12 mouse cellular contexts compared by ENCODE assay signal in the genomic region with DNA sequence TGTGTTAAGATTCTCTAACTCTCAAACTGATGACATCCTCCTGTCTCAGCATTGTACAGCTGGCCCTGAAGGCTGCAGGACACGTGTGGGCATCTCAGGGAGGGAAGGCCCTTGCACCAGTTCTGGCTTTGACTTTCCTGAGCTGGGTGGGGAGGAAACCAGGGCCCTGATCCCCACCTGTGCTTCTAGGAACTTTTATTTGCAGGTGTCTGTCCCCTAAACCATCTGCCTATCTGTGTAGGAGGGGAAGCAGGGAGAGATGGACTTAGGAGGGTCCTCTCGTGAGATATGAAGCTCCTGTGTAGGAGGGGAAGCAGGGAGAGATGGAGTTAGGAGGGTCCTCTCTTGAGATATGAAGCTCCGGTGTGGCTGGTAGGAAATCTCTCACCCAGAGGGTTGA. TPM values are rescaled to one million over a fixed set of nuclear protein-coding genes. Genes with fewer than 3 reads are reported as not detected.
DNase-seq lines count a peak whose midpoint lies in the region; ATAC-seq and TF ChIP-seq lines count a peak whose summit lies in the region.
"Had no signal": no experiment of that assay in that cellular context is flagged by ENCODE, and none has a peak within 500 bp of the region (broad histone marks: within the 10 kb centered on the region; RNA-seq: fewer than 3 reads in every experiment).

No protein-coding gene starts in this region.

- no peaks in the 10 kb centered on the region for H3K9me3 ChIP-seq in heart, embryonic 12.5 days (replicated peaks)
- H3K9me3 ChIP-seq in lung, embryonic 15.5 days: no peaks in the 10 kb centered on the region
- H3K9me3 ChIP-seq in heart, postnatal 0 days (replicated peaks; ENCODE audit: control insufficient read depth, low read length): no peaks in the 10 kb centered on the region
- H3K9me3 ChIP-seq in stomach, embryonic 14.5 days (ENCODE audit: control insufficient read depth, low read depth, low read length): no peaks in the 10 kb centered on the region

- 40% methylated on average over 3 of the region's 3 CpGs for WGBS in heart, embryonic 12.5 days
- WGBS in lung, embryonic 15.5 days: 34% methylated on average over 3 of the region's 3 CpGs
- 34% methylated on average over 3 of the region's 3 CpGs for WGBS in heart, postnatal 0 days
- 34% methylated on average over 3 of the region's 3 CpGs for WGBS in stomach, embryonic 14.5 days

- no peak overlapping the region for H3K4me3 ChIP-seq in heart, embryonic 12.5 days
- no peak overlapping the region for H3K4me3 ChIP-seq in lung, embryonic 15.5 days
- no peak overlapping the region for H3K4me3 ChIP-seq in heart, postnatal 0 days (ENCODE audit: low read depth, low read length)
- no peak overlapping the region for H3K4me3 ChIP-seq in stomach, embryonic 14.5 days (ENCODE audit: low read depth, low read length)
- H3K4me3 ChIP-seq: erythroblast, embryonic 14.5 days had no signal

- ATAC-seq in heart, embryonic 12.5 days (ENCODE audit: insufficient number of reproducible peaks, low FRiP score): no peak
- no peak for ATAC-seq in lung, embryonic 15.5 days (ENCODE audit: borderline replicate concordance, extremely low read depth, low FRiP score, low TSS enrichment)
- ATAC-seq in heart, postnatal 0 days (ENCODE audit: insufficient read depth, low read depth): no peak
- no peak for ATAC-seq in stomach, embryonic 14.5 days (ENCODE audit: insufficient number of reproducible peaks, insufficient read depth, low FRiP score, low read depth)
- no peak for ATAC-seq in inflammation-experienced regulatory T-cells, adult 6 months
- ATAC-seq: Patski had no signal

- H3K4me1 ChIP-seq in heart, embryonic 12.5 days (replicated peaks): peaks cover 60% of the 10 kb centered on the region
- H3K4me1 ChIP-seq in lung, embryonic 15.5 days: peaks cover 44% of the 10 kb centered on the region
- peaks cover 38% of the 10 kb centered on the region for H3K4me1 ChIP-seq in heart, postnatal 0 days (ENCODE audit: control insufficient read depth, insufficient read depth)
- H3K4me1 ChIP-seq in stomach, embryonic 14.5 days (ENCODE audit: control insufficient read depth, insufficient read depth, low read length): peaks cover 47% of the 10 kb centered on the region

- no peak overlapping the region for H3K9ac ChIP-seq in heart, embryonic 12.5 days
- H3K9ac ChIP-seq in lung, embryonic 15.5 days: no peak overlapping the region
- H3K9ac ChIP-seq in heart, postnatal 0 days (replicated peaks; ENCODE audit: low read depth, low read length): no peak overlapping the region; the same call in 1 of the 2 replicates
- H3K9ac ChIP-seq in stomach, embryonic 14.5 days (replicated peaks; ENCODE audit: low read depth, low read length): no peak overlapping the region

- no peak overlapping the region for H3K4me2 ChIP-seq in heart, embryonic 12.5 days
- peak overlapping the region; percentile 61 for H3K4me2 ChIP-seq in lung, embryonic 15.5 days
- 0 out of 2 replicates have a peak overlapping the region, but pooled peaks have one; percentile 3 for H3K4me2 ChIP-seq in heart, postnatal 0 days (ENCODE audit: low read depth, low read length)
- H3K4me2 ChIP-seq in stomach, embryonic 14.5 days (replicated peaks; ENCODE audit: low read depth, low read length): peak overlapping the region; percentile 25; the same call in 1 of the 2 replicates

- no peaks in the 10 kb centered on the region for H3K27me3 ChIP-seq in heart, embryonic 12.5 days (replicated peaks)
- no peaks in the 10 kb centered on the region for H3K27me3 ChIP-seq in lung, embryonic 15.5 days
- no peaks in the 10 kb centered on the region for H3K27me3 ChIP-seq in heart, postnatal 0 days (ENCODE audit: control insufficient read depth, insufficient read depth, low read length)
- H3K27me3 ChIP-seq in stomach, embryonic 14.5 days (ENCODE audit: control insufficient read depth, insufficient read depth, low read length): no peaks in the 10 kb centered on the region
- H3K27me3 ChIP-seq: Patski had no signal

- no peak for TF ChIP-seq CTCF in heart, postnatal 0 days (IDR thresholded peaks at IDR 0.05; ENCODE audit: low read depth)

- no peak for TF ChIP-seq EP300 in heart, postnatal 0 days (IDR thresholded peaks at IDR 0.05; ENCODE audit: low read depth)

- peak overlapping the region; percentile 90 for H3K27ac ChIP-seq in heart, embryonic 12.5 days (ENCODE audit: poor library complexity, severe bottlenecking)
- peak overlapping the region; percentile 97 for H3K27ac ChIP-seq in lung, embryonic 15.5 days
- peak overlapping the region; percentile 85 for H3K27ac ChIP-seq in heart, postnatal 0 days (ENCODE audit: low read depth)
- H3K27ac ChIP-seq in stomach, embryonic 14.5 days (ENCODE audit: low read length): peak overlapping the region; percentile 98

- DNase-seq in heart, adult 9 months (ENCODE audit: low spot score in 2 of 2): no peak
- no peak for DNase-seq in lung, adult 18-20 months
- DNase-seq in heart, postnatal 0 days (ENCODE audit: low spot score): no peak
- no peak for DNase-seq in adrenal gland, adult 2 months
- DNase-seq: cerebellum, adult 2 months had no signal

- 0 out of 2 replicates have a peak, but pooled peaks cover 2% of the 10 kb centered on the region for H3K36me3 ChIP-seq in heart, embryonic 12.5 days
- H3K36me3 ChIP-seq in lung, embryonic 15.5 days: no peaks in the 10 kb centered on the region
- H3K36me3 ChIP-seq in heart, postnatal 0 days (replicated peaks; ENCODE audit: control insufficient read depth, insufficient read depth, low read length): no peaks in the 10 kb centered on the region; the same call in 1 of the 2 replicates
- no peaks in the 10 kb centered on the region for H3K36me3 ChIP-seq in stomach, embryonic 14.5 days (ENCODE audit: control insufficient read depth, insufficient read depth, low read length)

RNA-seq across cellular contexts. Expression of a gene that starts 0.5 kb away (rescaled TPM):
- polyA plus RNA-seq in heart, embryonic 12.5 days (2016; fragmentation: Nextera tagmentation; extraction: Ambion mirVana): 16.3 and 20.4 TPM in 2 replicates
- 88.2 and 93.2 TPM in 2 replicates for polyA plus RNA-seq in lung, embryonic 15.5 days (2015; fragmentation: Nextera tagmentation; extraction: Ambion mirVana)
- total RNA-seq in heart, postnatal 0 days (2014; rRNA removed; ENCODE audit: low replicate concordance): 53.8 and 56.4 TPM in 2 replicates
- 27.2 and 27.9 TPM in 2 replicates for polyA plus RNA-seq in heart, postnatal 0 days (2015; fragmentation: Nextera tagmentation; extraction: Ambion mirVana)
- 21.6 TPM in 2 replicates for polyA plus RNA-seq in stomach, embryonic 14.5 days (2014; fragmentation: Nextera tagmentation; extraction: Ambion mirVana)
- polyA plus RNA-seq in inflammation-experienced regulatory T-cells, adult 6 months (2017; shearing (Covaris generic)): under 1 TPM in 2 of 3 experiments, not detected in 1; 0.47 to 0.66 TPM
- total RNA-seq in adrenal gland, adult 2 months (2021): 10 to 100 TPM; 32.2 to 44.8 TPM
- polyA plus RNA-seq in adrenal gland, adult 2 months (2012; rRNA removed): 59.2 and 64.1 TPM in 2 replicates
- polyA plus RNA-seq: erythroblast, embryonic 14.5 days had no signal

RNA-seq across cellular contexts. Expression of a gene that starts 32.9 kb away (rescaled TPM):
- 23.5 and 30.7 TPM in 2 replicates for polyA plus RNA-seq in heart, embryonic 12.5 days (2016; fragmentation: Nextera tagmentation; extraction: Ambion mirVana)
- 42.2 and 46.3 TPM in 2 replicates for polyA plus RNA-seq in lung, embryonic 15.5 days (2015; fragmentation: Nextera tagmentation; extraction: Ambion mirVana)
- total RNA-seq in heart, postnatal 0 days (2014; rRNA removed; ENCODE audit: low replicate concordance): 27.9 and 31.4 TPM in 2 replicates
- polyA plus RNA-seq in heart, postnatal 0 days (2015; fragmentation: Nextera tagmentation; extraction: Ambion mirVana): 13.2 and 15.3 TPM in 2 replicates
- polyA plus RNA-seq in stomach, embryonic 14.5 days (2014; fragmentation: Nextera tagmentation; extraction: Ambion mirVana): 38.2 and 40.5 TPM in 2 replicates
- polyA plus RNA-seq in inflammation-experienced regulatory T-cells, adult 6 months (2017; shearing (Covaris generic)): 10 to 100 TPM; 13.5 to 33.6 (median 17.7) TPM
- 10 to 100 TPM; 16.4 to 24.5 TPM for total RNA-seq in adrenal gland, adult 2 months (2021)
- 15.5 and 15.7 TPM in 2 replicates for polyA plus RNA-seq in adrenal gland, adult 2 months (2012; rRNA removed)

RNA-seq across cellular contexts. Expression of a gene that starts 37.7 kb away (rescaled TPM):
- polyA plus RNA-seq in heart, embryonic 12.5 days (2016; fragmentation: Nextera tagmentation; extraction: Ambion mirVana): 0.27 TPM in 1 of 2 replicates, not detected in the other
- polyA plus RNA-seq in lung, embryonic 15.5 days (2015; fragmentation: Nextera tagmentation; extraction: Ambion mirVana): 0.14 TPM in 1 of 2 replicates, not detected in the other
- total RNA-seq in heart, postnatal 0 days (2014; rRNA removed; ENCODE audit: low replicate concordance): 0.12 TPM in 1 of 2 replicates, not detected in the other
- 0.22 TPM in 2 replicates for polyA plus RNA-seq in heart, postnatal 0 days (2015; fragmentation: Nextera tagmentation; extraction: Ambion mirVana)
- 0.16 and 0.28 TPM in 2 replicates for polyA plus RNA-seq in stomach, embryonic 14.5 days (2014; fragmentation: Nextera tagmentation; extraction: Ambion mirVana)
- not detected for polyA plus RNA-seq in inflammation-experienced regulatory T-cells, adult 6 months (2017; shearing (Covaris generic))
- not detected for total RNA-seq in adrenal gland, adult 2 months (2021)
- not detected in 2 replicates for polyA plus RNA-seq in adrenal gland, adult 2 months (2012; rRNA removed)
- total RNA-seq: adrenal gland, postnatal 36 days had no signal
- polyA plus RNA-seq: cerebellum, adult 2 months; erythroblast, embryonic 14.5 days had no signal

RNA-seq across cellular contexts. Expression of a gene that starts 50.3 kb away (rescaled TPM):
- 19.5 and 21.1 TPM in 2 replicates for polyA plus RNA-seq in heart, embryonic 12.5 days (2016; fragmentation: Nextera tagmentation; extraction: Ambion mirVana)
- 21.4 and 22.4 TPM in 2 replicates for polyA plus RNA-seq in lung, embryonic 15.5 days (2015; fragmentation: Nextera tagmentation; extraction: Ambion mirVana)
- total RNA-seq in heart, postnatal 0 days (2014; rRNA removed; ENCODE audit: low replicate concordance): 15.4 and 20.3 TPM in 2 replicates
- polyA plus RNA-seq in heart, postnatal 0 days (2015; fragmentation: Nextera tagmentation; extraction: Ambion mirVana): 12.6 and 12.8 TPM in 2 replicates
- polyA plus RNA-seq in stomach, embryonic 14.5 days (2014; fragmentation: Nextera tagmentation; extraction: Ambion mirVana): 19.7 and 20.4 TPM in 2 replicates
- polyA plus RNA-seq in inflammation-experienced regulatory T-cells, adult 6 months (2017; shearing (Covaris generic)): 10 to 100 TPM; 16.6 to 27.4 (median 20.6) TPM
- total RNA-seq in adrenal gland, adult 2 months (2021): 10 to 100 TPM; 38.3 to 48.6 TPM
- polyA plus RNA-seq in adrenal gland, adult 2 months (2012; rRNA removed): 33.9 and 37.4 TPM in 2 replicates

Comparison
In these comparisons a context has a peak if more than half of its experiments do, and no peak if none do; other contexts are left out.
1. RNA of a gene that starts 0.5 kb away (polyA plus RNA-seq): 88.2 to 93.2 TPM in lung, embryonic 15.5 days, 59.2 to 64.1 TPM in adrenal gland, adult 2 months, 27.2 to 27.9 TPM in heart, postnatal 0 days, 21.6 TPM in stomach, embryonic 14.5 days and 16.3 to 20.4 TPM in heart, embryonic 12.5 days; 0.47 to 0.66 TPM in inflammation-experienced regulatory T-cells, adult 6 months; every median in the first group is over 10 times any median in the second.
2. Peak in every context shown above with its lines, with median percentiles within 50 percentile points of each other: H3K27ac ChIP-seq.